8 mouse cellular contexts compared by ENCODE assay signal in the genomic region with DNA sequence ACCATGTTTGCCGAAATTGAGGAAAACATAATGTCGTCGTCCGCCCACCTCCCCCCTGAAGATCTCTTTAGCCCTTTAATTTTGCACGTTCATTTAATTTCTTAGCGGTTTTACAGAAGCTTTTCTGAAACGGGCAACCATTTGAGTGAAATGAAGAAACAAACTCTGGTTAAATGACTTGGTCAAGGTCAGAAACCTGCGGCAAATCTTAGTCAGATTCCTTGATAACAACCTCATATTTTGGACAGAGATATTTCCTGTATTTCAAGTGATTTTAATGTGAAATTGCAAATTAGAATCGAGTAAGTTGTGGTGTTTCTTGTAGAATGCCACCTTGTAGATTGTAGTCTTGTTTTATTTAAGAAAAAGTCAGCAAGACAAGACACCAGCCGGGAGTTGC. TPM values are rescaled to one million over a fixed set of nuclear protein-coding genes. Genes with fewer than 3 reads are reported as not detected.
DNase-seq lines count a peak whose midpoint lies in the region; ATAC-seq and TF ChIP-seq lines count a peak whose summit lies in the region.

No protein-coding gene starts in this region.

- peaks cover 37% of the 10 kb centered on the region for H3K36me3 ChIP-seq in embryonic facial prominence, embryonic 13.5 days
- peaks cover 13% of the 10 kb centered on the region for H3K36me3 ChIP-seq in intestine, postnatal 0 days (ENCODE audit: control insufficient read depth, insufficient read depth)
- H3K36me3 ChIP-seq in neural tube, embryonic 14.5 days (ENCODE audit: control insufficient read depth, insufficient read depth, low read length): peaks cover 5% of the 10 kb centered on the region; the same call in 1 of the 2 replicates

- intact Hi-C loops in left cerebral cortex, adult 2 months (cut with DNase I): no loop called here
- intact Hi-C loops in left cerebral cortex, postnatal 25 days (cut with DNase I): no loop called here

- H3K27me3 ChIP-seq in embryonic facial prominence, embryonic 13.5 days: peaks cover 18% of the 10 kb centered on the region
- H3K27me3 ChIP-seq in intestine, postnatal 0 days (replicated peaks; ENCODE audit: control insufficient read depth, insufficient read depth, low read length): peaks cover 6% of the 10 kb centered on the region; the same call in 1 of the 2 replicates
- no peaks in the 10 kb centered on the region for H3K27me3 ChIP-seq in neural tube, embryonic 14.5 days (ENCODE audit: control insufficient read depth, insufficient read depth, low read length)

- no peak for DNase-seq in left cerebral cortex, adult 2 months (ENCODE audit: extremely low spot score in 1 of 2, low spot score in 2 of 2)
- no peak for DNase-seq in left cerebral cortex, postnatal 25 days (ENCODE audit: low spot score in 2 of 2)
- no peak for DNase-seq in spleen, postnatal 36 days (ENCODE audit: low spot score in 2 of 2)
- DNase-seq in spleen, adult 12 weeks (ENCODE audit: low spot score): no peak
- DNase-seq in kidney, adult 18-20 months: no peak

- H3K4me1 ChIP-seq in embryonic facial prominence, embryonic 13.5 days: peaks cover 22% of the 10 kb centered on the region
- no peaks in the 10 kb centered on the region; the same call in 1 of the 2 replicates for H3K4me1 ChIP-seq in intestine, postnatal 0 days (replicated peaks; ENCODE audit: control insufficient read depth, insufficient read depth, low read length)
- peaks cover 10% of the 10 kb centered on the region for H3K4me1 ChIP-seq in neural tube, embryonic 14.5 days (ENCODE audit: control insufficient read depth, insufficient read depth, low read length)

- H3K9ac ChIP-seq in embryonic facial prominence, embryonic 13.5 days: peak overlapping the region; percentile 97
- H3K9ac ChIP-seq in intestine, postnatal 0 days (ENCODE audit: low read depth, low read length): peak overlapping the region; percentile 91
- peak overlapping the region; percentile 92 for H3K9ac ChIP-seq in neural tube, embryonic 14.5 days (replicated peaks; ENCODE audit: low read depth, low read length)

- peak overlapping the region; percentile 68 for H3K4me2 ChIP-seq in embryonic facial prominence, embryonic 13.5 days
- H3K4me2 ChIP-seq in intestine, postnatal 0 days (replicated peaks; ENCODE audit: low read depth): peak overlapping the region; percentile 77
- peak overlapping the region; percentile 68 for H3K4me2 ChIP-seq in neural tube, embryonic 14.5 days (ENCODE audit: low read depth, low read length)

- H3K9me3 ChIP-seq in embryonic facial prominence, embryonic 13.5 days: no peaks in the 10 kb centered on the region
- H3K9me3 ChIP-seq in intestine, postnatal 0 days (ENCODE audit: control insufficient read depth): no peaks in the 10 kb centered on the region
- no peaks in the 10 kb centered on the region for H3K9me3 ChIP-seq in neural tube, embryonic 14.5 days (ENCODE audit: control insufficient read depth, low read length)

- H3K27ac ChIP-seq in left cerebral cortex, adult 2 months: no peak overlapping the region
- no peak overlapping the region for H3K27ac ChIP-seq in embryonic facial prominence, embryonic 13.5 days
- no peak overlapping the region for H3K27ac ChIP-seq in intestine, postnatal 0 days (ENCODE audit: low read depth, low read length)
- no peak overlapping the region for H3K27ac ChIP-seq in neural tube, embryonic 14.5 days (ENCODE audit: low read depth, low read length)

- no peak for TF ChIP-seq CTCF in left cerebral cortex, adult 2 months (IDR thresholded peaks at IDR 0.05)
- no peak for TF ChIP-seq CTCF in intestine, postnatal 0 days (IDR thresholded peaks at IDR 0.05; ENCODE audit: low read depth)

- 31% methylated on average over 10 of the region's 10 CpGs for WGBS in embryonic facial prominence, embryonic 13.5 days
- WGBS in intestine, postnatal 0 days: 24% methylated on average over 10 of the region's 10 CpGs
- 42% methylated on average over 10 of the region's 10 CpGs for WGBS in neural tube, embryonic 14.5 days

- ATAC-seq in embryonic facial prominence, embryonic 13.5 days (ENCODE audit: insufficient number of reproducible peaks, insufficient read depth, low FRiP score, low TSS enrichment, low read depth): no peak
- ATAC-seq in intestine, postnatal 0 days: no peak
- ATAC-seq in neural tube, embryonic 14.5 days (ENCODE audit: low read depth): no peak

- H3K4me3 ChIP-seq in left cerebral cortex, adult 2 months: peak overlapping the region; percentile 92
- peak overlapping the region; percentile 93 for H3K4me3 ChIP-seq in embryonic facial prominence, embryonic 13.5 days
- H3K4me3 ChIP-seq in intestine, postnatal 0 days (ENCODE audit: low read depth, low read length): peak overlapping the region; percentile 98
- H3K4me3 ChIP-seq in neural tube, embryonic 14.5 days (ENCODE audit: low read depth, low read length): peak overlapping the region; percentile 91

RNA-seq across cellular contexts. Expression of a gene that starts 5.0 kb away (rescaled TPM):
- total RNA-seq in left cerebral cortex, adult 2 months (2021): 10 to 100 TPM; 23.5 to 24.9 TPM
- 10 to 100 TPM; 18.7 to 23.5 TPM for total RNA-seq in left cerebral cortex, postnatal 25 days (2021)
- 126 and 139 TPM in 2 replicates for polyA plus RNA-seq in embryonic facial prominence, embryonic 13.5 days (2015; fragmentation: Nextera tagmentation; extraction: Ambion mirVana)
- 28.4 and 29.3 TPM in 2 replicates for polyA plus RNA-seq in intestine, postnatal 0 days (2015; fragmentation: Nextera tagmentation; extraction: Ambion mirVana)
- polyA plus RNA-seq in neural tube, embryonic 14.5 days (2014; fragmentation: Nextera tagmentation; extraction: Ambion mirVana): 30.8 and 44.0 TPM in 2 replicates

RNA-seq across cellular contexts. Expression of a gene that starts 13.5 kb away (rescaled TPM):
- 10 to 100 TPM; 41.8 to 44.0 TPM for total RNA-seq in left cerebral cortex, adult 2 months (2021)
- total RNA-seq in left cerebral cortex, postnatal 25 days (2021): 10 to 100 TPM; 41.1 to 44.8 TPM
- polyA plus RNA-seq in embryonic facial prominence, embryonic 13.5 days (2015; fragmentation: Nextera tagmentation; extraction: Ambion mirVana): 80.3 and 83.6 TPM in 2 replicates
- 11.3 and 12.3 TPM in 2 replicates for polyA plus RNA-seq in intestine, postnatal 0 days (2015; fragmentation: Nextera tagmentation; extraction: Ambion mirVana)
- polyA plus RNA-seq in neural tube, embryonic 14.5 days (2014; fragmentation: Nextera tagmentation; extraction: Ambion mirVana): 57.0 and 64.2 TPM in 2 replicates

RNA-seq across cellular contexts. Expression of a gene that starts 41.1 kb away (rescaled TPM):
- total RNA-seq in left cerebral cortex, adult 2 months (2021): 10 to 100 TPM; 32.2 to 33.4 TPM
- total RNA-seq in left cerebral cortex, postnatal 25 days (2021): 10 to 100 TPM; 32.6 to 33.5 TPM
- 31.3 and 32.1 TPM in 2 replicates for polyA plus RNA-seq in embryonic facial prominence, embryonic 13.5 days (2015; fragmentation: Nextera tagmentation; extraction: Ambion mirVana)
- 11.8 and 13.8 TPM in 2 replicates for polyA plus RNA-seq in intestine, postnatal 0 days (2015; fragmentation: Nextera tagmentation; extraction: Ambion mirVana)
- polyA plus RNA-seq in neural tube, embryonic 14.5 days (2014; fragmentation: Nextera tagmentation; extraction: Ambion mirVana): 31.9 and 33.2 TPM in 2 replicates
